Mouse (Mus musculus): ENCODE measurements at regions not wholly inside any gene's neighbourhood (a gene's known extent, or its start where the extent isn't known, plus 50 kb on each side); places are given as distances from the start of the nearest gene placed in this dataset.

DNA sequence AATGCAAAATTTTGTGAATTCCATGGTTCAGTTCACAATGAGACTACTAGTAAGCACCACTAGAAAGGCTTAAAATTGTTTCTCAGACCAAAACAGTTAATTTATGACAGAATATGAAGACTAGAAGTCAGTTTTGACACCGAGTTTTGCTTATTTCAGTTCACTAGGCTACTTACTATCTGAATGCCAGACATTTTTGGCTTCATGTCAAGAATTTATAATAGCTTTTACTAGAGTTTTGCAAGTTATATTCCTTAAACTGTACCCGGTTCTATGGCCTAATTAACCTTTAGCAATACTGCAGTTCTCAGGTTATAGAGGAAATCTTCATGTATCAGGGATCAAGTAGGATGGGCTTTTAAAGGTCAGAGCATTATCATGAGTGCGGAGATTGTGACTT, 54.6 kb upstream of the Dock10 start:
- H3K27ac ChIP-seq (ENCODE audit: control insufficient read depth, low read depth, low read length) = no peak overlapping the region
- TF ChIP-seq RCOR1 (IDR thresholded peaks at IDR 0.05; ENCODE audit: low read depth, low read length) (no peak), GATA1 (IDR thresholded peaks at IDR 0.05; ENCODE audit: low read depth, low read length) (no peak), USF2 (IDR thresholded peaks at IDR 0.05; ENCODE audit: borderline replicate concordance in 1 of 2, insufficient read depth in 1 of 2, low read depth in 1 of 2, low read length in 2 of 2) (no peak), SMC3 (IDR thresholded peaks at IDR 0.05; ENCODE audit: low read depth, low read length) (no peak), MXI1 (IDR thresholded peaks at IDR 0.05; ENCODE audit: low read depth, low read length) (no peak)
- no peak overlapping the region for H3K4me3 ChIP-seq (ENCODE audit: control insufficient read depth in 1 of 2, insufficient read depth in 1 of 2, low read depth in 2 of 2, low read length in 2 of 2)
- H3K36me3 ChIP-seq (ENCODE audit: control insufficient read depth in 1 of 2, insufficient read depth in 2 of 2, low read length in 2 of 2) = no peaks in the 10 kb centered on the region
- no peaks in the 10 kb centered on the region for H3K9me3 ChIP-seq (replicated peaks; ENCODE audit: insufficient read depth, low read length)
- H3K79me2 ChIP-seq (ENCODE audit: control insufficient read depth, insufficient read depth, low read length, poor library complexity) = no peaks in the 10 kb centered on the region
- H3K9ac ChIP-seq (ENCODE audit: control insufficient read depth, low read depth, low read length, poor library complexity, severe bottlenecking) = no peak overlapping the region
- DNase-seq (ENCODE audit: low read depth, low spot score) = no peak
- no peaks in the 10 kb centered on the region for H3K4me1 ChIP-seq (ENCODE audit: control insufficient read depth in 1 of 2, insufficient read depth in 2 of 2, low read length in 2 of 2)
- no peaks in the 10 kb centered on the region; a peak in 1 of 4 replicates for H3K27me3 ChIP-seq (ENCODE audit: control insufficient read depth in 1 of 2, insufficient read depth in 2 of 2, low read length in 2 of 2)

All from MEL (cell line).